Mouse (Mus musculus): ENCODE data around the gene Med12l. TPM values are rescaled to one million over a fixed set of nuclear protein-coding genes. Genes with fewer than 3 reads are reported as not detected.

The Med12l gene
- total RNA-seq, 1 experiment = 3.6 TPM

DNA sequence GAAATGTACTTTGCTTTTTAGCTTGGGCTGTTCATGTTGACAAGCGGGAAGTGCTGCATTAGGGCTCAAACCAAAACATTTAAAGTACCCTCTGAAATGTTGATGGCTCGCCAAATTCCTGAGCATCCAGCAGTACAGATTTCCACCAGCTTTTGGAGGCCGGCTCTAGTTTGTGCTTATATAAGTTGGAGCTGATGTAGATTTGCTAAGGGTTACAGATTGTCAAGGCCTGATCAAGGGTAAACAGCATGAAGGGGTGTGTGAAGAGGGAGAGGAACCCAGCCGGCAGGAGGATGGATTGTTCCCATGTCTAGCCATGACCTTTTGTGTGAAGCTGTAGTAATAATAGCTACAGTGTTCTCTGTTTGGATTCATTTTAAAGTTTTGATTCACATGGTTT, 125.5 kb downstream of the Med12l start:
- DNase-seq (ENCODE audit: low read depth, low spot score) = no peak
- in situ Hi-C loops (cut with MboI; ENCODE audit: low sequenced_read_pairs in 2 of 2, unreplicated experiment in 2 of 2) = no loop called here

DNA sequence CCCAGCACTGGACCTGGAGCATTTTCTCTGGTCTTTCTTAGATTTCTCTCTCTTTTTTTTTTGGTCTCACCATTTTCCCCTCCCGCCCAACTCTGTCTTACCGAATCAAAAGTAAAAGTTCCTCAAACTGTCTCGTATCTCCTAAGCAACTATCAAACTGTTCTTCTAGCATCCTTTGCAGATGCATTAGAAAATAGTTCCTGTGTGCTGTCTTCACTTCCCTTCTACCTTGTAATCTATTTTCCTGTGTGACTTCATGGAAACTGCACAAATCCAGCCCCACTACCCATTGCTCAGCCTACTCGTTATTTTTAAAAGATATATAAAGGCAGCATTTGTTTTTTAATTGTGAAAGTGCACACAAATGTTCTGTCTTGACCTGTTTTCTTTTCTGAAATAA, 126.3 kb downstream of the Med12l start:
- no peak for DNase-seq (ENCODE audit: low read depth, low spot score)
- TF ChIP-seq CHD2 (IDR thresholded peaks at IDR 0.05; ENCODE audit: low read depth, low read length) = no peak
- no peak for TF ChIP-seq HCFC1 (IDR thresholded peaks at IDR 0.05; ENCODE audit: borderline replicate concordance, insufficient read depth, low read length)
- no peak for TF ChIP-seq ZNF384 (IDR thresholded peaks at IDR 0.05; ENCODE audit: low read depth, low read length)
- no peak for TF ChIP-seq MAFK (IDR thresholded peaks at IDR 0.05; ENCODE audit: insufficient read depth, low read depth, low read length)
- no peak for TF ChIP-seq ZC3H11A (IDR thresholded peaks at IDR 0.05; ENCODE audit: borderline replicate concordance, low read depth, low read length)
- Histone ChIP-seq H3K4me1 (ENCODE audit: control insufficient read depth in 2 of 2, insufficient read depth in 2 of 2, low read length in 2 of 2, poor library complexity in 1 of 2) (no peaks in the 10 kb centered on the region; a peak in 1 of 4 replicates), H3K9me3 (ENCODE audit: control insufficient read depth, insufficient read depth, low read depth, low read length) (no peaks in the 10 kb centered on the region), H3K36me3 (ENCODE audit: control insufficient read depth, insufficient read depth, low read length, poor library complexity, severe bottlenecking) (no peaks in the 10 kb centered on the region), H3K9ac (ENCODE audit: insufficient read depth, low read depth, low read length, poor library complexity, severe bottlenecking) (no peak overlapping the region), H3K4me3 (ENCODE audit: insufficient read depth in 1 of 2, low read depth in 1 of 2, low read length in 2 of 2, poor library complexity in 1 of 2, severe bottlenecking in 1 of 2) (no peak overlapping the region), H3K27ac (ENCODE audit: insufficient read depth, low read depth, low read length, poor library complexity, severe bottlenecking) (no peak overlapping the region)
- in situ Hi-C loops (cut with MboI; ENCODE audit: low sequenced_read_pairs in 2 of 2, unreplicated experiment in 2 of 2) = no loop called here

More for the DNA sequence above, 125.5 kb downstream of the Med12l start:
- Histone ChIP-seq H3K36me3 (ENCODE audit: control insufficient read depth, insufficient read depth, low read length, poor library complexity, severe bottlenecking) (no peaks in the 10 kb centered on the region), H3K4me3 (ENCODE audit: insufficient read depth in 1 of 2, low read depth in 1 of 2, low read length in 2 of 2, poor library complexity in 1 of 2, severe bottlenecking in 1 of 2) (no peak overlapping the region), H3K27ac (ENCODE audit: insufficient read depth, low read depth, low read length, poor library complexity, severe bottlenecking) (no peak overlapping the region), H3K9me3 (ENCODE audit: control insufficient read depth, insufficient read depth, low read depth, low read length) (no peaks in the 10 kb centered on the region), H3K9ac (ENCODE audit: insufficient read depth, low read depth, low read length, poor library complexity, severe bottlenecking) (no peak overlapping the region), H3K4me1 (ENCODE audit: control insufficient read depth in 2 of 2, insufficient read depth in 2 of 2, low read length in 2 of 2, poor library complexity in 1 of 2) (no peaks in the 10 kb centered on the region; a peak in 1 of 4 replicates)
- TF ChIP-seq MAFK (IDR thresholded peaks at IDR 0.05; ENCODE audit: insufficient read depth, low read depth, low read length) = no peak
- TF ChIP-seq HCFC1 (IDR thresholded peaks at IDR 0.05; ENCODE audit: borderline replicate concordance, insufficient read depth, low read length) = no peak
- no peak for TF ChIP-seq CHD2 (IDR thresholded peaks at IDR 0.05; ENCODE audit: low read depth, low read length)
- TF ChIP-seq ZC3H11A (IDR thresholded peaks at IDR 0.05; ENCODE audit: borderline replicate concordance, low read depth, low read length) = no peak
- no peak for TF ChIP-seq ZNF384 (IDR thresholded peaks at IDR 0.05; ENCODE audit: low read depth, low read length)

DNA sequence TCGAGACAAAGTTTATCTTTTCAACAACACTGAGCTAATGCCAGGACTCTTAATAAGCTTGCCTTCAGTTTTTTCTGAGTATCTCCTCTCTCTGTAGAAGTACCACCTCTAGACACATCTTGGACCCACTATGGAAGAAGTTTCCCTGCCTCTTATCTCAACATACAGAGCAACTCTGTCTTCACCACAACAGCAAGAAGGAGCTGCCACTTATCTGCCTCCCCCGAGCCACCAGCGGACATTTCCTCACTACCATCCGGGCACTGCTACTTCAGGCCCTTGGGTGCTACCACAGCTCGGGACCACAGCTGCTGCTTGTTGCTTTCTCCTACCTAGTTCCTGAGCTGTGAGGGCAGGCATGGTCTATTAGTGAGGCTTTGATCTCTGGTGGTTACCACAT, 127.6 kb downstream of the Med12l start:
- TF ChIP-seq CHD2 (IDR thresholded peaks at IDR 0.05; ENCODE audit: low read depth, low read length) = no peak
- TF ChIP-seq MAFK (IDR thresholded peaks at IDR 0.05; ENCODE audit: insufficient read depth, low read depth, low read length) = no peak
- no peak for TF ChIP-seq ZC3H11A (IDR thresholded peaks at IDR 0.05; ENCODE audit: borderline replicate concordance, low read depth, low read length)
- no peak for TF ChIP-seq ZNF384 (IDR thresholded peaks at IDR 0.05; ENCODE audit: low read depth, low read length)
- no peak for TF ChIP-seq HCFC1 (IDR thresholded peaks at IDR 0.05; ENCODE audit: borderline replicate concordance, insufficient read depth, low read length)
- no peak for DNase-seq (ENCODE audit: low read depth, low spot score)
- H3K9ac ChIP-seq (ENCODE audit: insufficient read depth, low read depth, low read length, poor library complexity, severe bottlenecking) = no peak overlapping the region
- H3K27ac ChIP-seq (ENCODE audit: insufficient read depth, low read depth, low read length, poor library complexity, severe bottlenecking) = no peak overlapping the region
- in situ Hi-C loops (cut with MboI; ENCODE audit: low sequenced_read_pairs in 2 of 2, unreplicated experiment in 2 of 2) = no loop called here
- H3K4me1 ChIP-seq (ENCODE audit: control insufficient read depth in 2 of 2, insufficient read depth in 2 of 2, low read length in 2 of 2, poor library complexity in 1 of 2) = no peaks in the 10 kb centered on the region; a peak in 1 of 4 replicates
- no peak overlapping the region for H3K4me3 ChIP-seq (ENCODE audit: insufficient read depth in 1 of 2, low read depth in 1 of 2, low read length in 2 of 2, poor library complexity in 1 of 2, severe bottlenecking in 1 of 2)
- no peaks in the 10 kb centered on the region for H3K9me3 ChIP-seq (ENCODE audit: control insufficient read depth, insufficient read depth, low read depth, low read length)
- H3K36me3 ChIP-seq (ENCODE audit: control insufficient read depth, insufficient read depth, low read length, poor library complexity, severe bottlenecking) = no peaks in the 10 kb centered on the region

DNA sequence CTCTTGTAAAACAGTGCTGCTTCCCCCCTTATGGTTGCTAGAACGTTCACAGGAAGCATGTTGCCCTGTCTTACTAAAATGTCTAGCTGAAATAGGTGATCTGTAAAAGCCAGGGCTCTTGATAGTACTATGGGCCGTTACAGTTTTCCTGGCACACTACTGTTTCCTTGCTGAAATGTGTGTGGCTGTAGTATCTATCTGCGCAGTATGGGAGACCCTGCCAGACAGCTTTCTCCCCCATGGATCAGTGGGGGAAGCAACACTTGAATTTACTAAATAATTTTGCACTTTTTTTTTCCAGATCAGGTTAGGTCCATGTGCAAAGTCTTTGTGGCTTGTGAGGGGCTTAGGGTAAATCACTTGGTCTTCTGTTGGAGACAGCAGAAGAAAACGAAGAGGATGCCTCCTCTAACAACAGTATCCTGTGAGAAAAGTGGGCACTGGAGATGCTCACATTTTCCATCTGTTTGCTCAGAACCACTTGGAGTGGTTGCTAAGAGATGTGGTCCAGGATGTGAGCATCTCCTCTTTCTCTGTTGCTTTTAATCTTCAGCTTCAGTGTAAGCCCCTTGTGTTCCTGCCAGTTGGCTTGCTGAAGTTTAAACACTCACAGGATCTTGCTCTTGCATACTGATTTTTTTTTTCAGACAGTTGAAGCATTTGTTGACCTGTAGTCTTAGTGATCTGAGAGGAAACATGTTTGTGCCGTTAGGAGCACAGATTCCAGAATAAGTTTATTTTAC, 130.5 kb downstream of the Med12l start:
- Histone ChIP-seq H3K9ac (ENCODE audit: insufficient read depth, low read depth, low read length, poor library complexity, severe bottlenecking) (no peak overlapping the region), H3K27ac (ENCODE audit: insufficient read depth, low read depth, low read length, poor library complexity, severe bottlenecking) (no peak overlapping the region), H3K4me3 (ENCODE audit: insufficient read depth in 1 of 2, low read depth in 1 of 2, low read length in 2 of 2, poor library complexity in 1 of 2, severe bottlenecking in 1 of 2) (no peak overlapping the region), H3K36me3 (ENCODE audit: control insufficient read depth, insufficient read depth, low read length, poor library complexity, severe bottlenecking) (no peaks in the 10 kb centered on the region), H3K9me3 (ENCODE audit: control insufficient read depth, insufficient read depth, low read depth, low read length) (no peaks in the 10 kb centered on the region), H3K4me1 (ENCODE audit: control insufficient read depth in 2 of 2, insufficient read depth in 2 of 2, low read length in 2 of 2, poor library complexity in 1 of 2) (no peaks in the 10 kb centered on the region)
- DNase-seq (ENCODE audit: low read depth, low spot score) = no peak
- TF ChIP-seq ZC3H11A (IDR thresholded peaks at IDR 0.05; ENCODE audit: borderline replicate concordance, low read depth, low read length) (no peak), HCFC1 (IDR thresholded peaks at IDR 0.05; ENCODE audit: borderline replicate concordance, insufficient read depth, low read length) (no peak), ZNF384 (IDR thresholded peaks at IDR 0.05; ENCODE audit: low read depth, low read length) (no peak), CHD2 (IDR thresholded peaks at IDR 0.05; ENCODE audit: low read depth, low read length) (no peak), MAFK (IDR thresholded peaks at IDR 0.05; ENCODE audit: insufficient read depth, low read depth, low read length) (no peak)
- in situ Hi-C loops (cut with MboI; ENCODE audit: low sequenced_read_pairs in 2 of 2, unreplicated experiment in 2 of 2) = no loop called here

Data from ES-E14 (cell line).